Mouse (Mus musculus): ENCODE measurements around the gene Fbxo2.

DNA sequence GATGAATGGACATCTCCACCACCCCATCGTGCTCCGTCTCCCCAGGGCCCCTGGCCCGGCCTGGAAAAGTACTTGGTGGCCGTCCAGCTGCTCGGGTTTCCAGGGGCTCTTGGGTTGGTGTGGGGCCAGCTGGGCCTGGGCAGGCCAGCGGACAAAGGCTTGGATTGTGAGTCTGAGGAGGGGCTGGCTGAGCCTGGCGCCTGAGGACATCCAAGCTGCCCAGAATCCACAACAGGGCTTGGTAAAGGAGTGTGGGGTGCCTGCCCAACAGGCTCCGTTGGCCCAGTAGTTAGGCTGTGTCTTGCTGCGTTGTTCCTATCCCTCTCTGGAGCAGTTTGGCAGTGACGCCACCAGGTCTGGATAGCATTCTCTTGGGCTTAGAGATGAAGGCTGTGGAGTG is 6.0 kb downstream of the Fbxo2 start:
- TF ChIP-seq CTCF (IDR thresholded peaks at IDR 0.05): no peak
- no peak for TF ChIP-seq EP300 (IDR thresholded peaks at IDR 0.05)
